Mouse (Mus musculus) gastrocnemius, postnatal 4 days (tissue): ENCODE results near the gene Hsf2. TPM values are rescaled to one million over a fixed set of nuclear protein-coding genes. Genes with fewer than 3 reads are reported as not detected.
A peak's percentile ranks its signal among the peaks of the same experiment; 100 is the strongest.
"Not testable (repeated sequence)": the region's sequence is repeated elsewhere in the genome, so short reads cannot be mapped to it uniquely, and the experiment has no call there.

ENCODE experiments used
- DNase-seq, 2 experiments: peaks; one replicate each; pipeline ENCODE4 v3.0.0; 2021 to 2022; ENCODE audit warnings: low spot score in 2 of 2, mixed read lengths in 2 of 2
- long read RNA-seq, 2 experiments: library from polyadenylated mRNA; stranded (forward); transcript quantifications; one replicate each; pipeline ENCODE4 v2.0.0; 2021
- total RNA-seq, 2 experiments: library from RNA; stranded (reverse); gene quantifications; 2 replicates each; pipeline ENCODE4 v1.2.3; 2021

Gene Hsf2
- 10 to 100 TPM; 38.0 to 50.0 TPM for total RNA-seq
- long read RNA-seq, experiment 1, transcript Hsf2-201 (12 exons, 2,604 nt) = major isoform, 11 of 18 reads
- long read RNA-seq, experiment 1, partial matches to known transcripts = 1 of 18 reads
- long read RNA-seq, experiment 1, other reads (novel, unspliced or antisense) = 6 of 18 reads
- long read RNA-seq, experiment 2, transcript Hsf2-201 (12 exons, 2,604 nt) = major isoform, 9 of 24 reads
- long read RNA-seq, experiment 2, partial matches to known transcripts = 1 of 24 reads
- long read RNA-seq, experiment 2, other reads (novel, unspliced or antisense) = 14 of 24 reads

GRCm38 (mm10) chr10:57485908-57486541 lies at the start of gene Hsf2:
Gene Hsf2 (plus strand): TSS chr10:57486385.
- DNase-seq = peak; percentile 90 to 95

GRCm38 (mm10) chr10:57437898-57438297 lies 48.3 kb upstream of the Hsf2 start:
- peak; percentile 21 to 27 for DNase-seq

- peak in 1 of 2 experiments; percentile 17 for DNase-seq
These were observed 45.1 kb upstream of the Hsf2 start for GRCm38 (mm10) chr10:57441049-57441448.

GRCm38 (mm10) chr10:57444392-57444791 lies 41.8 kb upstream of the Hsf2 start:
- peak in 1 of 2 experiments; percentile 10 for DNase-seq

- no peak for DNase-seq
These were observed 40.5 kb upstream of the Hsf2 start for GRCm38 (mm10) chr10:57445655-57446054.

GRCm38 (mm10) chr10:57447657-57448050 lies 38.5 kb upstream of the Hsf2 start:
- no peak for DNase-seq

- peak; percentile 46 to 70 for DNase-seq
These were observed 38.0 kb upstream of the Hsf2 start for GRCm38 (mm10) chr10:57448051-57448716.

- not testable (repeated sequence) for DNase-seq
These were observed 22.9 kb upstream of the Hsf2 start for GRCm38 (mm10) chr10:57463298-57463697.

- no peak for DNase-seq
These were observed 20.4 kb upstream of the Hsf2 start for GRCm38 (mm10) chr10:57465768-57466167.

GRCm38 (mm10) chr10:57477121-57477843 lies 8.9 kb upstream of the Hsf2 start:
- no peak for DNase-seq

- DNase-seq = no peak
These were observed 4.5 kb upstream of the Hsf2 start for GRCm38 (mm10) chr10:57481717-57482116.

- DNase-seq = no peak
These were observed 1.4 kb upstream of the Hsf2 start for GRCm38 (mm10) chr10:57484741-57485140.

- peak; percentile 71 to 80 for DNase-seq
These were observed 422 bp downstream of the Hsf2 start for GRCm38 (mm10) chr10:57486542-57487071.

GRCm38 (mm10) chr10:57487201-57487600 lies 1.0 kb downstream of the Hsf2 start:
- no peak for DNase-seq

GRCm38 (mm10) chr10:57488591-57488990 lies 2.4 kb downstream of the Hsf2 start:
- no peak for DNase-seq

GRCm38 (mm10) chr10:57492050-57492449 lies 5.9 kb downstream of the Hsf2 start:
- no peak for DNase-seq

GRCm38 (mm10) chr10:57499414-57500156 lies 13.4 kb downstream of the Hsf2 start:
- no peak for DNase-seq

GRCm38 (mm10) chr10:57514616-57515015 lies 28.4 kb downstream of the Hsf2 start:
- DNase-seq = no peak

GRCm38 (mm10) chr10:57515278-57515677 lies 29.1 kb downstream of the Hsf2 start:
- no peak for DNase-seq

GRCm38 (mm10) chr10:57526469-57526868 lies 40.3 kb downstream of the Hsf2 start:
- DNase-seq = no peak

- no peak for DNase-seq
These were observed 44.9 kb downstream of the Hsf2 start for GRCm38 (mm10) chr10:57531076-57531475.
